Mouse (Mus musculus) intestine, embryonic 14.5 days (tissue): Measurements from ENCODE around the gene Lsm14a. TPM values are rescaled to one million over a fixed set of nuclear protein-coding genes. Genes with fewer than 3 reads are reported as not detected.

ENCODE experiments used
- ATAC-seq: fragments of 200-750 bp; cut with Nextera tagmentation; replicated peaks from 2 replicates; pipeline ENCODE4 v1.8.0; 2017; ENCODE audit warnings: low read depth, moderate number of reproducible peaks, moderate TSS enrichment, moderate library complexity; ENCODE audit not compliant: low FRiP score, low TSS enrichment
- DNase-seq: peaks from one replicate; pipeline ENCODE4 v3.0.0-alpha.2; 2018; ENCODE audit warnings: low spot score
- H3K27ac ChIP-seq: fragments of 300-500 bp; sonication (generic); 2 replicates; pipeline ENCODE4 v1.5.1; 2014; ENCODE audit warnings: low read depth, mild to moderate bottlenecking, control low read depth
- H3K27me3 ChIP-seq: fragments of 300-500 bp; sonication (generic); replicated peaks from 2 replicates; pipeline ENCODE4 v1.6.1; 2014; ENCODE audit warnings: low read length, control low read depth; ENCODE audit not compliant: control insufficient read depth, insufficient read depth
- H3K36me3 ChIP-seq: fragments of 300-500 bp; sonication (generic); 2 replicates; pipeline ENCODE4 v1.6.1; 2014; ENCODE audit warnings: low read length, control low read depth; ENCODE audit not compliant: control insufficient read depth, insufficient read depth
- H3K4me1 ChIP-seq: fragments of 300-500 bp; sonication (generic); replicated peaks from 2 replicates; pipeline ENCODE4 v1.6.1; 2014; ENCODE audit warnings: low read length, control low read depth, mixed read lengths; ENCODE audit not compliant: control insufficient read depth, insufficient read depth
- H3K4me2 ChIP-seq: fragments of 300-500 bp; sonication (generic); 2 replicates; pipeline ENCODE4 v1.6.1; 2014; ENCODE audit warnings: low read length
- H3K4me3 ChIP-seq: fragments of 300-500 bp; sonication (generic); 2 replicates; pipeline ENCODE4 v1.5.1; 2014; ENCODE audit warnings: low read depth, low read length, control low read depth, mixed read lengths
- H3K9ac ChIP-seq: fragments of 300-500 bp; sonication (generic); 2 replicates; pipeline ENCODE4 v1.6.1; 2014; ENCODE audit warnings: mild to moderate bottlenecking, low read length
- H3K9me3 ChIP-seq: fragments of 300-500 bp; sonication (generic); 2 replicates; pipeline ENCODE4 v1.6.1; 2016; ENCODE audit warnings: low read length, control low read depth; ENCODE audit not compliant: control insufficient read depth
- WGBS: fragments of 180-500 bp; shearing (Covaris S2); extraction: QIAGEN DNeasy Blood & Tissue Kit; methylation state at CpG from one replicate; pipeline ENCODE4 v1.1.7; 2014; 5-methylcytosine and 5-hydroxymethylcytosine counted together
- polyA plus RNA-seq: library from polyadenylated mRNA; unstranded; fragments of >200 nt; fragmentation: Nextera tagmentation; extraction: Ambion mirVana; gene quantifications from 2 replicates; pipeline ENCODE4 v1.2.1, GENCODE M21; 2014

Lsm14a gene
- polyA plus RNA-seq, 1 experiment from 2014 or later, result 53.1 TPM

DNA sequence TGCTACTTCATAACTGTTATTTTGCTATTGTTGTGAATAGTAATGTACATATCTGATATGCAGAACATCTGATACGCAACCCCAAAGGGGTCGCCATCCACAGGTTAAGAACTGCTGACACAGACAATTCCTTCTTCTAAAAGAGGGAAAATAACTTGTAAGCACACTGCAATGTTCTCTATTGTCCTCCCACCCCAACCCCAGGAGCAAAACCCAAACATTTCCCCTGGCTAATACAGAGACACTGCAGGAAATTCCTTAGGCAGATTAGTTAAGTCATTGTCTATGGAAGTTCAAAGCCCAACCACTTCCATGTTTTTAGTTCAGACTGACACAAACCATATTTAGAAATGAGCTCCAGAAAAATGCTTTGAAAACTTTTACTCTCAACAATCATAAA, 94.3 kb downstream of the Lsm14a start:
- H3K9me3 ChIP-seq, result no peaks in the 10 kb centered on the region
- 0 out of 2 replicates have a peak, but pooled peaks cover 5% of the 10 kb centered on the region for H3K36me3 ChIP-seq
- peaks cover 6% of the 10 kb centered on the region; the same call in 1 of the 2 replicates for H3K4me1 ChIP-seq
- DNase-seq, result no peak
- H3K27me3 ChIP-seq, result no peaks in the 10 kb centered on the region
- H3K4me3 ChIP-seq, result no peak overlapping the region
- WGBS, result 95% methylated on average over 2 of the region's 2 CpGs
- H3K27ac ChIP-seq, result no peak overlapping the region
- no peak overlapping the region for H3K9ac ChIP-seq
- ATAC-seq, result no peak
- H3K4me2 ChIP-seq, result no peak overlapping the region

- no peak for ATAC-seq
- no peak overlapping the region for H3K27ac ChIP-seq
- H3K4me1 ChIP-seq, result peaks cover 6% of the 10 kb centered on the region; the same call in 1 of the 2 replicates
- DNase-seq, result no peak
- no peaks in the 10 kb centered on the region for H3K36me3 ChIP-seq
- H3K4me2 ChIP-seq, result no peak overlapping the region
- no peaks in the 10 kb centered on the region for H3K9me3 ChIP-seq
- no peaks in the 10 kb centered on the region for H3K27me3 ChIP-seq
- no peak overlapping the region for H3K4me3 ChIP-seq
- no peak overlapping the region for H3K9ac ChIP-seq
- 94% methylated on average over 3 of the region's 3 CpGs for WGBS
Observed at GRCm38 (mm10) chr7:34296124-34296523, 97.0 kb downstream of the Lsm14a start.

Other genes starting within 250 kb of the Lsm14a start
- 187 and 201 TPM in 2 replicates for gene Uba2, start 223.7 kb downstream of the Lsm14a start, polyA plus RNA-seq
- 57.2 and 58.7 TPM in 2 replicates for gene Pdcd2l, start 196.7 kb downstream of the Lsm14a start, polyA plus RNA-seq
- gene Gpi1, start 163.0 kb downstream of the Lsm14a start, polyA plus RNA-seq, result 429 and 451 TPM in 2 replicates
- 0.69 TPM in 1 of 2 replicates, not detected in the other for gene Gm6096, start 142.3 kb downstream of the Lsm14a start, polyA plus RNA-seq
- 37.8 and 47.5 TPM in 2 replicates for gene 4931406P16Rik, start 79.8 kb downstream of the Lsm14a start, polyA plus RNA-seq